Comparison of ENCODE assay signal across 8 mouse cellular contexts in genomic region chr2:157751589-157752373, GRCm38 (mm10). TPM values are rescaled to one million over a fixed set of nuclear protein-coding genes. Genes with fewer than 3 reads are reported as not detected.
DNase-seq lines count a peak whose midpoint lies in the region; ATAC-seq lines count a peak whose summit lies in the region.

No protein-coding gene starts in this region.

- no peaks in the 10 kb centered on the region for H3K27me3 ChIP-seq in embryonic facial prominence, embryonic 10.5 days (replicated peaks; ENCODE audit: low read depth, poor library complexity, severe bottlenecking)
- no peaks in the 10 kb centered on the region for H3K27me3 ChIP-seq in limb, embryonic 10.5 days (ENCODE audit: low read depth, poor library complexity, severe bottlenecking)
- no peaks in the 10 kb centered on the region for H3K27me3 ChIP-seq in neural tube, embryonic 13.5 days

- peaks cover 32% of the 10 kb centered on the region for H3K4me1 ChIP-seq in embryonic facial prominence, embryonic 10.5 days
- peaks cover 24% of the 10 kb centered on the region for H3K4me1 ChIP-seq in limb, embryonic 10.5 days
- H3K4me1 ChIP-seq in neural tube, embryonic 13.5 days (replicated peaks) = peaks cover 82% of the 10 kb centered on the region

- H3K27ac ChIP-seq in embryonic facial prominence, embryonic 10.5 days (replicated peaks) = peak overlapping the region; percentile 68
- H3K27ac ChIP-seq in limb, embryonic 10.5 days = 0 out of 2 replicates have a peak overlapping the region, but pooled peaks have one; percentile 2
- peak overlapping the region; percentile 92 for H3K27ac ChIP-seq in neural tube, embryonic 13.5 days (replicated peaks)

- ATAC-seq in neural tube, embryonic 13.5 days (ENCODE audit: low read depth) = peak; percentile 71

- peaks cover 18% of the 10 kb centered on the region for H3K36me3 ChIP-seq in embryonic facial prominence, embryonic 10.5 days (replicated peaks)
- H3K36me3 ChIP-seq in limb, embryonic 10.5 days = peaks cover 10% of the 10 kb centered on the region
- H3K36me3 ChIP-seq in neural tube, embryonic 13.5 days = no peaks in the 10 kb centered on the region; the same call in 1 of the 2 replicates

- H3K4me2 ChIP-seq in neural tube, embryonic 13.5 days = peak overlapping the region; percentile 33

- peak overlapping the region; percentile 58 for H3K9ac ChIP-seq in neural tube, embryonic 13.5 days

- 54% methylated on average over 22 of the region's 22 CpGs for WGBS in embryonic facial prominence, embryonic 10.5 days
- WGBS in limb, embryonic 10.5 days = 60% methylated on average over 22 of the region's 22 CpGs
- WGBS in neural tube, embryonic 13.5 days = 37% methylated on average over 22 of the region's 22 CpGs

- DNase-seq in adrenal gland, postnatal 14 days = peak; percentile 69
- peak; percentile 22 for DNase-seq in embryonic facial prominence, embryonic 10.5 days (ENCODE audit: low spot score)
- DNase-seq in heart, adult 8-10 months (ENCODE audit: low spot score) = peak; percentile 46
- peak; percentile 63 for DNase-seq in kidney, adult 11 months
- no peak for DNase-seq in limb, embryonic 10.5 days (ENCODE audit: low spot score)
- no peak for DNase-seq in thymus, postnatal 14 days
- no peak for DNase-seq in embryo, embryonic 9.5 days (ENCODE audit: extremely low spot score)

- no peaks in the 10 kb centered on the region for H3K9me3 ChIP-seq in embryonic facial prominence, embryonic 10.5 days
- no peaks in the 10 kb centered on the region for H3K9me3 ChIP-seq in limb, embryonic 10.5 days (replicated peaks)
- no peaks in the 10 kb centered on the region for H3K9me3 ChIP-seq in neural tube, embryonic 13.5 days

- no peak overlapping the region for H3K4me3 ChIP-seq in embryonic facial prominence, embryonic 10.5 days
- no peak overlapping the region for H3K4me3 ChIP-seq in limb, embryonic 10.5 days
- no peak overlapping the region for H3K4me3 ChIP-seq in neural tube, embryonic 13.5 days

RNA-seq across cellular contexts. Expression of gene Ctnnbl1, which starts 14.6 kb away (rescaled TPM):
- total RNA-seq in adrenal gland, postnatal 14 days (2021) = 18.4 and 20.5 TPM in 2 replicates
- 93.8 and 98.1 TPM in 2 replicates for polyA plus RNA-seq in embryonic facial prominence, embryonic 10.5 days (2016; fragmentation: Nextera tagmentation; extraction: Ambion mirVana)
- 10 to 100 TPM in 2 of 4 experiments, 1 to 10 TPM in 2; 8.9 to 14.3 (median 10.1) TPM for total RNA-seq in heart, adult 8-10 months (2022)
- polyA plus RNA-seq in limb, embryonic 10.5 days (2016; fragmentation: Nextera tagmentation; extraction: Ambion mirVana) = 90.7 and 97.8 TPM in 2 replicates
- polyA plus RNA-seq in neural tube, embryonic 13.5 days (2015; fragmentation: Nextera tagmentation; extraction: Ambion mirVana) = 69.7 and 72.2 TPM in 2 replicates

Comparison
In these comparisons a context has a peak if more than half of its experiments do, and no peak if none do; other contexts are left out.
1. DNase-seq: peak in adrenal gland, postnatal 14 days (single experiment), embryonic facial prominence, embryonic 10.5 days (single experiment), heart, adult 8-10 months (single experiment) and kidney, adult 11 months (single experiment); none in limb, embryonic 10.5 days (single experiment), thymus, postnatal 14 days (single experiment) and embryo, embryonic 9.5 days (single experiment).
2. H3K27ac ChIP-seq: peak in every context shown above with its lines; median percentile 92 in neural tube, embryonic 13.5 days; 68 in embryonic facial prominence, embryonic 10.5 days; 2 in limb, embryonic 10.5 days.